Mouse (Mus musculus): ENCODE results near the gene Dgkz.
A peak's percentile ranks its signal among the peaks of the same experiment; 100 is the strongest.

Gene Dgkz

GRCm38 (mm10) chr2:91975581-91976541, at the start of gene Dgkz:
TSS of gene Dgkz (minus strand) at chr2:91975864.
- no peak for DNase-seq

GRCm38 (mm10) chr2:92025202-92025601, 49.5 kb upstream of the Dgkz start:
- no peak for DNase-seq

GRCm38 (mm10) chr2:92024274-92024672, 48.6 kb upstream of the Dgkz start, which contains the start of gene Creb3l1:
TSS of gene Creb3l1 (minus strand) at chr2:92024502.
- DNase-seq, result peak; percentile 65 to 80

GRCm38 (mm10) chr2:92023362-92024273, 48.0 kb upstream of the Dgkz start:
- DNase-seq, result no peak

GRCm38 (mm10) chr2:92020676-92021265, 45.1 kb upstream of the Dgkz start:
- no peak for DNase-seq

- DNase-seq, result no peak
Observed at GRCm38 (mm10) chr2:92017440-92017839, 41.8 kb upstream of the Dgkz start.

- DNase-seq, result peak; percentile 62 to 64
Observed at GRCm38 (mm10) chr2:92016981-92017380, 41.3 kb upstream of the Dgkz start.

- DNase-seq, result no peak
Observed at GRCm38 (mm10) chr2:92014891-92015290, 39.2 kb upstream of the Dgkz start.

- no peak for DNase-seq
Observed at GRCm38 (mm10) chr2:92014248-92014647, 38.6 kb upstream of the Dgkz start.

- DNase-seq, result peak; percentile 69 to 85
Observed at GRCm38 (mm10) chr2:92012768-92013445, 37.2 kb upstream of the Dgkz start.

GRCm38 (mm10) chr2:92011424-92012353, 36.0 kb upstream of the Dgkz start:
- no peak for DNase-seq

GRCm38 (mm10) chr2:92008623-92009404, 33.1 kb upstream of the Dgkz start:
- no peak for DNase-seq

- DNase-seq, result peak; percentile 98
Observed at GRCm38 (mm10) chr2:92007933-92008622, 32.4 kb upstream of the Dgkz start.

- DNase-seq, result no peak
Observed at GRCm38 (mm10) chr2:92006983-92007921, 31.6 kb upstream of the Dgkz start.

- no peak for DNase-seq
Observed at GRCm38 (mm10) chr2:92006491-92006890, 30.8 kb upstream of the Dgkz start.

- no peak for DNase-seq
Observed at GRCm38 (mm10) chr2:92004617-92005016, 29.0 kb upstream of the Dgkz start.

GRCm38 (mm10) chr2:91997905-91998608, 22.4 kb upstream of the Dgkz start:
- DNase-seq, result no peak

GRCm38 (mm10) chr2:91996006-91996405, 20.3 kb upstream of the Dgkz start:
- DNase-seq, result peak; percentile 52 to 71

Measured in kidney, adult 8-10 months (tissue).